Mouse (Mus musculus) right cerebral cortex, postnatal 4 days (tissue): ENCODE data around the gene Fam24a.

Experiments used
- DNase-seq: peaks from one replicate; pipeline ENCODE4 v3.0.0-alpha.2; 2022

The Fam24a gene

DNA sequence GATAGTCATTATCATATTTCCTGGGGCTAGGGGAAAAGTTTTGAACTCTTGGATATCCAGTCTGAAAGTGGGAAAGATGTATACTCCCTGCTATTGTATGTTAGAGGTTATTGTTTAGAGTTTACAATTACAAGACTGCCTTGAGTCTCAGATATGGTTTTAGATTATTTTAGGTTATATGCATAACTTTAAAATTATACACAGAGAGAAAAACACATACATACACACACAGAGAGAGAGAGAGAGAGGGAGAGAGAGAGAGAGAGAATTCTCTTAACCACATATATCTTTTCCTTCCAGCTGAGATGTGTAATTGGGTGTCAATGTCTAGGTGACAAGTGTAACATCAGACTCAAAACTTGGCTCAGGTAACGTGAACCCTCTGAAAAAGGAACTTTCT is at the start of gene Fam24a:
TSS of gene Fam24a (plus strand) at position 301 of the 400 bp plus-strand sequence.
- no peak for DNase-seq

DNA sequence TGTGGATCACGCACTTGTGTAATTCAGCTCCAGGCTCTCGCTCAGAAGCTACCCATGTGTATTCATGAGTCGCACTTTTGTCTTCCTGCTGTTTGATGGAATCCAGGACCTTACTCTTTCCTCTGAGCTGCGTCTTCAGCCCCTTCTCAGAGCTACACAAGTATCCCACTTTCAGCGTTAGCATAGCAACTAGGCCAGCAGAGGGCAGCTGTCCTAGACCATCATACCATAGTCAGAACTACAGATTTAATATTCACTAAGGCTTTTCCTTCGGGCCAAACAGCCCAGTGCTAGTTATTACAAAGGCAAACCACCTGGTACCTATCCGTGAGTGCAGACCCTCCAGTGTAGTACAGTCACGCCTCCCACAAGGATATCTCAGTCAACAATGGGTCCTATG is 36.5 kb upstream of the Fam24a start:
- no peak for DNase-seq

DNA sequence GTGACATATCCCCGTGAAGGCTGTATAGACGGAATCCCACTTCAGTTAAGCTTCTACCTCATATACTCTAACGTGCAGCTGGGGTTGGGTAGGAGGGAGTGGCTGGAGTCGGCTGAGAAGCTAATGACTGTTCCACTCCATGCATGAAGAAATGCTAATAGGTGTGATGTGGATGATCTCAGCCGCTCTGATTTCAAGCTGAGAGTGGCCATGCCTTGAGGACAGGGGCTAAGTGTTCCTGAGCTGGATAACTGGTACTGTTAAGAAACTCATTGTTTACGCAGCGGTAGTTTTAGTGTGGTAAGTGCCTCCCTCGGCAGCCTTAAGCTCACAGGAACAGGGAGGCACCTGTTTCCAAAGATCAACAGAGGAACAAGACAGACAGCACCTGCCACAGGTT is 30.3 kb upstream of the Fam24a start:
- DNase-seq: no peak

- no peak for DNase-seq
Observed at GRCm38 (mm10) chr7:131306733-131307132, 26.9 kb upstream of the Fam24a start.

GRCm38 (mm10) chr7:131314493-131314892 is 19.2 kb upstream of the Fam24a start:
- no peak for DNase-seq

- no peak for DNase-seq
Observed at GRCm38 (mm10) chr7:131317587-131317986, 16.1 kb upstream of the Fam24a start.

DNA sequence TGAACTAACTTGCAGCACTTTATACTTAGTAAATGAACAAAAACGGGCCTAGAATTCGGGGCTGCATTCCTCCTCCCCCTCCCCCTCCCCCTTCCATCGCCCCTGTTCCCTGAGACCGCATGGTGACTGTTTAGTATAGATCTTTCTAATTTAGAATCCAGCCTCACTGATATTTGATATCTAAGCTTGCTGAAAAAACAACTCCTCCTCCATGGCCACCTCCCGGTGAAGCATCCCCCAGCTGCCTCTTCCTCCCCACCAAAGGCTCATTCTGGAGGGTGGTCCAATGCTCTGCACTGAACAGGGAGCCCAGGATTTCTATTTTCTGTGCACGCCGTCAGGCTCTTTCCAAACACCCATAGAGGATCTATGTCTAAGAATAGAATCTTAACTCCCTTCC is 15.3 kb upstream of the Fam24a start:
- DNase-seq: no peak

GRCm38 (mm10) chr7:131322192-131322591 is 11.5 kb upstream of the Fam24a start, which contains the start of gene Cuzd1:
Gene Cuzd1 (minus strand): TSS chr7:131322292.
- DNase-seq: no peak

GRCm38 (mm10) chr7:131327054-131327453 is 6.6 kb upstream of the Fam24a start:
- DNase-seq: no peak

DNA sequence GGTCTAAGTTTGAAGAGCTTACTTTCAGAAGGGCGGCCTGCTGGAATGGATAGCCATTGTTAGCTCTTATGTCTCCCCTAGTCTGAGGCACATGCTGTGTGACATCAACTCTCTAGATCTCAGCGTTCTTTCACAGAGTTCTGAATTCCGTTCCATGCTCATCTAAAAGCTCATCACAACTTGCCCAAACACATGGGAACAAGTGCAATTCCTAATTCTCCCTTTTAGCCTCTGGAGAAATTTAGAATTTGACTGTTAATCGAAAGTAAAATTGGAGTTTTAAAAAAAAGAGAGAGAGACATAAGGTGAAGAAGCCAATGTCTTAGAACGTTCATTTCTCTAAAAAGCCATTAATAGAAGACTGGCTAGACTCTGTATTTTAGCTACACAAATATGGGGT is 4.2 kb upstream of the Fam24a start, which contains the start of gene Fam24b:
TSS of gene Fam24b (minus strand) at position 101 of the 400 bp plus-strand sequence.
- no peak for DNase-seq

GRCm38 (mm10) chr7:131331688-131332087 is 2.0 kb upstream of the Fam24a start:
- DNase-seq: no peak

DNA sequence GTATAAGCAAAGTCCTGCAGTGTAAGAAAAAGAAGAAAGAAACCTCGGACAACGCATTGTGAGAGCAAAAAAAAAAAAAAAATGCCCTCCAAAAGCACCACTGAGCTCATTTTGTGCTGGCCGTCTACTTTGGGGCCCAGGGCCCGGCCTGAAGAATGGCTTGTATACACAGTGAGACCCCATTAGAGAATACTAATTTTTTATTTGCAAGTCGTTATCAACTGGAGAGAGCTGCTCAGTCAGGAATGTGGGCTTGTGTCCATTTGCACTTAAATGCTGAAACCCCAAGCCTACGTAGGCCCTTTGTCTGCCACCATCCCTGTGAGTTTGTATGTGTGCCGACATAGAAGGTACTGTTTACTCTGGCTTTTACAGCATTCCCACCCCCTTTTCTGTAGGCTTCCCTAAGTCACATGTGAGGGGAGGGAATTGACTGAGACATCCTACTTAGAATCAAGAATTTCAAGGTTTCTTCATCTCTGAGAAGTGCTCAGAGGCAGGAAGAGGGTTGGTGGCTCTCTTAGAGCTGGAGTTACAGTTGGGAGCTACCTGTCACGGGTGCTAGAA is 3.9 kb downstream of the Fam24a start:
- no peak for DNase-seq

DNA sequence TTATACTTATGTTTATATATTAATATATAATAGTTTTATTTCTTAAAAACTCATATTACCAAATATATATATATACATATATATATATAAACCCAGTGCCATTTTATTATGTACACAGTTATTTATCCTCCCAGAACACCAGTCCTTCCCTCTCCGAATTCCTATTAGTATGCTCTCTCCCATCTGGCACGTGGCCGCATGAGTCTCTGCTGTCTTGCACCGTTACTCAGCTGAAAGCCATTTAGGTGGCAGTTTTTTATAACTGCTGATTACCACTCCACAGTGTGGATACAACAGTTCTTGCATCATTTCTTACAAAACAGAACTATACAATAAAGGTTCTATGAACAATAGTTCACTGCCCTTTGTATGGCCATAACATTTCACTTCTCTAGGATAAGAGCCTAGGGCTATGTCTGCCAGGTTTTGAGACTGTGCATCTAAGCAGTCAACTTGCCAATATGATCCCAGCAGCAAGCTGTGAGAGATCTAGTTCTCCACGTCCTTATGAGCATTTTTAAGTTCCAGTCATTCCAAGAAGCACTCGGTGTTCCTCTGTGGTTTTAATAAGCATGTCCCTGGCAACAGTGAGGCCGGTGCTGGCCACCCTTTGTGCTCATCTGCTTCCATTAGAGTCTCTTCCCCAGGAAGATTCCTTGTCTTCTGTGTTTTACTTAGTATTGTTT is 12.3 kb downstream of the Fam24a start:
- DNase-seq: no peak

DNA sequence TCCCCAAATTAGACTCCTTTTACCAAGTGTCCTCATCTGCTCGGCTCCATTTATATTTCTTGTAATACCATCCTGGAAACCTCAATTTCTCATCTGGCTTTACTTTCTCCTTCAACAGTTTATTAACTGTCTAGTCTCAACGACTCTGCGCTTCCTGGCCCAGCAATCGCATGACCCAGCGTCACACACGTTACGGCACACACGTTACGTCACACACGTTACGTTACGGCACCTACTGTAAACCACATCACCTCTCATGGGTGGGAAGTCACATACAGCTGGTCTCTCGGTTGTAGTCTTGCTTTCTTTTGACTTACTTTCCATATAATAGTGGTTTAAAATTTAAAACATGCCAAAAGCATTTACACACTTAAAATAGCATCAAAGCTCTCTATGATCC is 22.4 kb downstream of the Fam24a start:
- DNase-seq: no peak

- DNase-seq: no peak
Observed at GRCm38 (mm10) chr7:131362269-131362614, 28.6 kb downstream of the Fam24a start.

- peak; percentile 96 for DNase-seq
Observed at GRCm38 (mm10) chr7:131362615-131363300, 29.1 kb downstream of the Fam24a start, which contains the start of gene 2310057M21Rik. Gene 2310057M21Rik (minus strand): TSS chr7:131362759.

GRCm38 (mm10) chr7:131364131-131364530 is 30.5 kb downstream of the Fam24a start:
- no peak for DNase-seq

GRCm38 (mm10) chr7:131370648-131371469 is 37.2 kb downstream of the Fam24a start, which contains the start of gene Pstk:
Gene Pstk (plus strand): TSS chr7:131371141.
- DNase-seq: peak; percentile 84

DNA sequence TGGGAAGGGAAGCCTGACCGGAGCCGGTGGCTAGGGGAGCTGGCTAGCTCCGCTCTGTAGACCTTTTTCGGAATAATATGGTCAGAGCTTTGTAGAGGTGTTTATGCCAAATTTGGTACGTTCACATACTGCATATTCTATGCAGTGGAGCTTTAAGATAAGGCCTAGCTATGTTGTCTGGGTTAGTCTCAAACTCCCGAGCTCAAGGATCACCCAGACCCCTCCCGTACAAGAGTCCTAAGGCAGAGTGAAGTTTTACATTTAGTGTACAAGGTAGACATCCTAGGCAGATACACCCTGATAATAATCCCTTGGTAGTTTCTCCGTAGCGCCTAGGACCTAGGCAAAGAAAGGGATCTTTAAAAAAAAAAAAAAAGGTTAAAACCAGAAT is 37.8 kb downstream of the Fam24a start:
- no peak for DNase-seq

DNA sequence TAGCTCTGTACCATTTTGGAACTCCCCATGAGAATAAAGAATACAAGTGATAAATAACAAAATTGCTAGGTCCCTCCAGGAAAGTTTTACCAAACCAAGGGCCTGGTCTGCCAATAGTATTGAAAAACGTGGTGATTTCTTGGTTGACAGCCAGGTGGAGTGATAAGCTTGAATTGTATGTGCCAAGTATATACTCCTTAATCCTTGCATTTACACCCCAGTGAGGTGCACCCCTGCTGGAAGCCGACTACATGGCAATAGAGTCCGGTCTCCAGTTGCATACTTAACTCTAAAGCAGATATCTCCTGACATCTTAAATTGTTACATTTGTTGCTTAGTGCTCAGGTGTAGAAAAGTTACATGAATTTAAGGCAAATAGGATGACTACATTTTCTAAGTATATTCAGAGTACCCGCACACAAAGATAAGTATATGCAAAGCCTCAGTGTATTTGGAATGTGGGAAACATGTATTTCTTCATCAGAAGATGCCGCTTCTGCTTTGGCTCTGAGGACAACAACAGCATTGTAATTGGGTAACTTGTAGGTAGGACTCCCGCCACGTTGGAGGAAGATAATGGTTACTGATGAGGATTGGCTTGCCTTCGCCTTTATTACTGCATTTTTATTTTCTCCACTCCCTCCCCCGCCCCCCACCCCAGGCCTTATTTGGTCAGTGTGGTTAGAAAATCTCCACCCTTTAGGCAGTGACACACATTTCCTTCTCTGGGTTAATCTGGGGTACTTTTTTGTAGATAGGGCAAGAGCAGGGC is 38.4 kb downstream of the Fam24a start:
- no peak for DNase-seq
